9 mouse cellular contexts compared by ENCODE assay signal in genomic region chr3:69897917-69898594, GRCm38 (mm10). TPM values are rescaled to one million over a fixed set of nuclear protein-coding genes. Genes with fewer than 3 reads are reported as not detected.
DNase-seq lines count a peak whose midpoint lies in the region; ATAC-seq and TF ChIP-seq lines count a peak whose summit lies in the region.
"Had no signal": no experiment of that assay in that cellular context is flagged by ENCODE, and none has a peak within 500 bp of the region (broad histone marks: within the 10 kb centered on the region; RNA-seq: fewer than 3 reads in every experiment).

No protein-coding gene starts in this region.

- no peak overlapping the region for H3K9ac ChIP-seq in intestine, postnatal 0 days (ENCODE audit: low read depth, low read length)
- H3K9ac ChIP-seq: limb, embryonic 13.5 days had no signal

- no peak overlapping the region for H3K4me2 ChIP-seq in intestine, postnatal 0 days (replicated peaks; ENCODE audit: low read depth)
- H3K4me2 ChIP-seq: limb, embryonic 13.5 days had no signal

- H3K27ac ChIP-seq in intestine, postnatal 0 days (ENCODE audit: low read depth, low read length), result no peak overlapping the region
- H3K27ac ChIP-seq: limb, embryonic 13.5 days had no signal

- 74% methylated on average over 7 of the region's 8 CpGs for WGBS in intestine, postnatal 0 days

- H3K4me1 ChIP-seq in intestine, postnatal 0 days (replicated peaks; ENCODE audit: control insufficient read depth, insufficient read depth, low read length), result peaks cover 2% of the 10 kb centered on the region; the same call in 1 of the 2 replicates
- H3K4me1 ChIP-seq: limb, embryonic 13.5 days had no signal

- DNase-seq in adrenal gland, adult 2 months, result peak; percentile 11
- DNase-seq in adrenal gland, postnatal 4 days (ENCODE audit: low spot score in 2 of 2), result no peak
- peak; percentile 48 to 49 for DNase-seq in left cerebral cortex, adult 18-20 months (ENCODE audit: low spot score in 2 of 2)
- DNase-seq in left cerebral cortex, postnatal 4 days, result no peak
- peak; percentile 64 for DNase-seq in adipocyte (ENCODE audit: low spot score)
- no peak for DNase-seq in thymus, postnatal 0 days (ENCODE audit: low spot score)
- DNase-seq in gastrocnemius, adult 8-10 months (ENCODE audit: low spot score in 2 of 2), result no peak

- no peak for ATAC-seq in intestine, postnatal 0 days

- H3K9me3 ChIP-seq in intestine, postnatal 0 days (ENCODE audit: control insufficient read depth), result no peaks in the 10 kb centered on the region
- H3K9me3 ChIP-seq: limb, embryonic 13.5 days had no signal

- peak; percentile 70 for TF ChIP-seq CTCF in intestine, postnatal 0 days (IDR thresholded peaks at IDR 0.05; ENCODE audit: low read depth)

- no peak overlapping the region for H3K4me3 ChIP-seq in intestine, postnatal 0 days (ENCODE audit: low read depth, low read length)
- H3K4me3 ChIP-seq: limb, embryonic 13.5 days had no signal

- H3K27me3 ChIP-seq in intestine, postnatal 0 days (replicated peaks; ENCODE audit: control insufficient read depth, insufficient read depth, low read length), result no peaks in the 10 kb centered on the region
- H3K27me3 ChIP-seq: limb, embryonic 13.5 days had no signal

- intact Hi-C loops in left cerebral cortex, postnatal 4 days (cut with DNase I), result no loop called here

- no peaks in the 10 kb centered on the region for H3K36me3 ChIP-seq in intestine, postnatal 0 days (ENCODE audit: control insufficient read depth, insufficient read depth)
- H3K36me3 ChIP-seq: limb, embryonic 13.5 days had no signal

RNA-seq across cellular contexts. Expression of gene Sptssb, which starts 38.3 kb away (rescaled TPM):
- not detected for total RNA-seq in adrenal gland, adult 2 months (2021)
- 0.50 TPM in 1 of 2 replicates, not detected in the other for polyA plus RNA-seq in adrenal gland, adult 2 months (2012; rRNA removed)
- not detected for total RNA-seq in adrenal gland, postnatal 4 days (2021)
- total RNA-seq in left cerebral cortex, adult 18-20 months (2021), result 1 to 10 TPM; 3.1 to 8.3 TPM
- 1 to 10 TPM in 1 of 2 experiments, under 1 TPM in 1; 0.30 to 1.6 TPM for total RNA-seq in left cerebral cortex, postnatal 4 days (2021)
- 7.0 and 18.2 TPM in 2 replicates for polyA plus RNA-seq in intestine, postnatal 0 days (2015; fragmentation: Nextera tagmentation; extraction: Ambion mirVana)
- polyA plus RNA-seq in thymus, postnatal 0 days (2015; fragmentation: Nextera tagmentation; extraction: Ambion mirVana), result 10.9 and 12.3 TPM in 2 replicates
- total RNA-seq in gastrocnemius, adult 8-10 months (2022), result not detected

Comparison
In these comparisons a context has a peak if more than half of its experiments do, and no peak if none do; other contexts are left out.
1. DNase-seq: peak in adrenal gland, adult 2 months (single experiment), left cerebral cortex, adult 18-20 months (2 of 2) and adipocyte (single experiment); none in adrenal gland, postnatal 4 days (0 of 2), left cerebral cortex, postnatal 4 days (single experiment), thymus, postnatal 0 days (single experiment) and gastrocnemius, adult 8-10 months (0 of 2).